Mouse (Mus musculus): ENCODE measurements around the gene Gpr18.
A peak's percentile ranks its signal among the peaks of the same experiment; 100 is the strongest.

The Gpr18 gene

GRCm38 (mm10) chr14:121949436-121949835 is 33.9 kb upstream of the Gpr18 start:
- DNase-seq (ENCODE audit: low spot score in 2 of 2), result no peak

GRCm38 (mm10) chr14:121947966-121948365 is 32.4 kb upstream of the Gpr18 start:
- no peak for DNase-seq (ENCODE audit: low spot score in 2 of 2)

- no peak for DNase-seq (ENCODE audit: low spot score in 2 of 2)
These were observed 31.7 kb upstream of the Gpr18 start for GRCm38 (mm10) chr14:121947201-121947760.

GRCm38 (mm10) chr14:121946728-121947127 is 31.1 kb upstream of the Gpr18 start:
- DNase-seq (ENCODE audit: low spot score in 2 of 2), result no peak

- DNase-seq (ENCODE audit: low spot score in 2 of 2), result no peak
These were observed 30.6 kb upstream of the Gpr18 start for GRCm38 (mm10) chr14:121946131-121946530.

- no peak for DNase-seq (ENCODE audit: low spot score in 2 of 2)
These were observed 24.0 kb upstream of the Gpr18 start for GRCm38 (mm10) chr14:121939582-121939981.

- no peak for DNase-seq (ENCODE audit: low spot score in 2 of 2)
These were observed 22.9 kb upstream of the Gpr18 start for GRCm38 (mm10) chr14:121938256-121939191.

GRCm38 (mm10) chr14:121937601-121938255 is 22.1 kb upstream of the Gpr18 start:
- no peak for DNase-seq (ENCODE audit: low spot score in 2 of 2)

GRCm38 (mm10) chr14:121936856-121937255 is 21.3 kb upstream of the Gpr18 start:
- no peak for DNase-seq (ENCODE audit: low spot score in 2 of 2)

GRCm38 (mm10) chr14:121936356-121936755 is 20.8 kb upstream of the Gpr18 start:
- no peak for DNase-seq (ENCODE audit: low spot score in 2 of 2)

GRCm38 (mm10) chr14:121934597-121934946 is 19.0 kb upstream of the Gpr18 start:
- DNase-seq (ENCODE audit: low spot score in 2 of 2), result no peak

GRCm38 (mm10) chr14:121933906-121934596 is 18.5 kb upstream of the Gpr18 start:
- DNase-seq (ENCODE audit: low spot score in 2 of 2), result no peak

GRCm38 (mm10) chr14:121932180-121932579 is 16.6 kb upstream of the Gpr18 start:
- no peak for DNase-seq (ENCODE audit: low spot score in 2 of 2)

- DNase-seq (ENCODE audit: low spot score in 2 of 2), result no peak
These were observed 16.0 kb upstream of the Gpr18 start for GRCm38 (mm10) chr14:121931594-121931993.

- DNase-seq (ENCODE audit: low spot score in 2 of 2), result no peak
These were observed 15.3 kb upstream of the Gpr18 start for GRCm38 (mm10) chr14:121930731-121931383.

- DNase-seq (ENCODE audit: low spot score in 2 of 2), result no peak
These were observed 13.8 kb upstream of the Gpr18 start for GRCm38 (mm10) chr14:121929243-121929951.

- peak in 1 of 2 experiments; percentile 29 for DNase-seq (ENCODE audit: low spot score in 2 of 2)
These were observed 13.0 kb upstream of the Gpr18 start for GRCm38 (mm10) chr14:121928375-121929137.

- no peak for DNase-seq (ENCODE audit: low spot score in 2 of 2)
These were observed 11.9 kb upstream of the Gpr18 start for GRCm38 (mm10) chr14:121927451-121927850.

GRCm38 (mm10) chr14:121926901-121927300 is 11.3 kb upstream of the Gpr18 start:
- no peak for DNase-seq (ENCODE audit: low spot score in 2 of 2)

- no peak for DNase-seq (ENCODE audit: low spot score in 2 of 2)
These were observed 9.3 kb upstream of the Gpr18 start for GRCm38 (mm10) chr14:121924876-121925275.

Measured in frontal cortex, postnatal 25 days (tissue).